Mouse (Mus musculus) gastrocnemius, adult 2 months (tissue): ENCODE results near the gene Abhd2. TPM values are rescaled to one million over a fixed set of nuclear protein-coding genes. Genes with fewer than 3 reads are reported as not detected.

Source experiments
- DNase-seq: peaks from one replicate; pipeline ENCODE4 v3.0.0; 2022
- H3K27ac ChIP-seq: fragments of 200-600 bp; 2 replicates; pipeline ENCODE4 v1.8.1; 2022; ENCODE audit warnings: mild to moderate bottlenecking
- H3K4me3 ChIP-seq: fragments of 200-600 bp; 2 replicates; pipeline ENCODE4 v1.8.1; 2022; ENCODE audit warnings: mild to moderate bottlenecking, moderate library complexity
- CTCF ChIP-seq: fragments of 200-600 bp; IDR thresholded peaks from 2 replicates; pipeline ENCODE4 v1.8.1; 2022; ENCODE audit warnings: antibody characterized with exemption, mild to moderate bottlenecking, moderate library complexity
- intact Hi-C: fragments of 180-260 bp; cut with DNase I; formaldehyde crosslinking; loops from one replicate; pipeline ENCODE4 v1.15.1; 2025
- total RNA-seq, 2 experiments: library from RNA; stranded (reverse); gene quantifications; 2 replicates each; pipeline ENCODE4 v1.2.3; 2021

Gene Abhd2
- total RNA-seq, 2 experiments from 2014 or later = 4.3 to 6.4 TPM

DNA sequence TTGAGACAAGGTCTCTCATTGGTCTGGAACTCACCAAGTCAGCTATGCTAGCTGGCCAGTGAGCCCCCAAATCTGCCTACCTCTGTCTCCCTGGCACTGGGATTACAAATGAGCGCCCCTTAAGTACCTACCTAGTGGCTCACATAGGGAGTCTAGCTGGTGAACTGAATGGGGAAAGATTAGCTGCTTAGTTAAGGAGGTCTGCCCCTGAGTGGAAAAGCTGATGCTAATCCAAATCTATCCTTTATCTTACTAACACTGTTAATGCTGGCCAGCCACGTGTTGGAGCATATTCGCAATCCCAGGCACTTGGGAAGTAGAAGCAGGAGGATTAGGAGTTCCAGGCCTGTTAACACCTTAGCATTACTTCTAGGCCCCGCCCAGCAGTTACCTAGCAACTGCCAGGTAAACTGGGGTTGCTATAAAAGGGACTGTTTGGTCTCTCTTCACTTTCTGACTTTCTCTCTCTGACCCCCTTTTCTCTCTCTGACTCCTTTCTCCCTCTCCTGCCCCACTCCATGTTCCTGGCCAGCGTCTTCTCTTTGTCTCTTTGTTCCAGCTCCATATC lies 117.2 kb downstream of the Abhd2 start:
- no peak for DNase-seq
- TF ChIP-seq CTCF = no peak
- intact Hi-C loops = loop anchor here (5.0 kb wide), 1 partner anchor 608 kb away; the partner anchor contains the start of genes Mrpl46 and Mrps11
- Histone ChIP-seq H3K4me3 (no peak overlapping the region), H3K27ac (no peak overlapping the region)

DNA sequence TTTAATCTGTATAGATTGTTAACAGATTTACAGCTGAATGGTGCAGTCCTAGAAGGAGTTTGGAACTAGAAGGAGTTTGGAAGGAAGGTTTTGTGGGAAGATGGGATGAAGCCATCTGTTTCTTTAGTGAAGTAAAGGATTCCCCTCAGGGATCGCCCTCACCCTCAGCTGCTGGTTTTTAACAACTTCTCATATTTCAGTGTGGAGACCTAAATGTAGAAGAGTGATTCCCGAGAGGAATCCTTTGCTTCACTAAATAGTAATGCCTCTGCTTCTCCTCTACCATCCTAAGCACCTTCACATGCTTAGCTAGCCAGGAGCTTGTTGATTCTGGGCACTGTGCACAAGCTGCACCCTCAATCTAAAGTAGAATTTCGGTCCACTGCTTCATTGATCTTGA lies 118.5 kb downstream of the Abhd2 start:
- H3K27ac ChIP-seq = peak overlapping the region; percentile 89
- intact Hi-C loops = loop anchor here (5.0 kb wide), 1 partner anchor 609 kb away; the partner anchor contains the start of genes Mrpl46 and Mrps11

DNA sequence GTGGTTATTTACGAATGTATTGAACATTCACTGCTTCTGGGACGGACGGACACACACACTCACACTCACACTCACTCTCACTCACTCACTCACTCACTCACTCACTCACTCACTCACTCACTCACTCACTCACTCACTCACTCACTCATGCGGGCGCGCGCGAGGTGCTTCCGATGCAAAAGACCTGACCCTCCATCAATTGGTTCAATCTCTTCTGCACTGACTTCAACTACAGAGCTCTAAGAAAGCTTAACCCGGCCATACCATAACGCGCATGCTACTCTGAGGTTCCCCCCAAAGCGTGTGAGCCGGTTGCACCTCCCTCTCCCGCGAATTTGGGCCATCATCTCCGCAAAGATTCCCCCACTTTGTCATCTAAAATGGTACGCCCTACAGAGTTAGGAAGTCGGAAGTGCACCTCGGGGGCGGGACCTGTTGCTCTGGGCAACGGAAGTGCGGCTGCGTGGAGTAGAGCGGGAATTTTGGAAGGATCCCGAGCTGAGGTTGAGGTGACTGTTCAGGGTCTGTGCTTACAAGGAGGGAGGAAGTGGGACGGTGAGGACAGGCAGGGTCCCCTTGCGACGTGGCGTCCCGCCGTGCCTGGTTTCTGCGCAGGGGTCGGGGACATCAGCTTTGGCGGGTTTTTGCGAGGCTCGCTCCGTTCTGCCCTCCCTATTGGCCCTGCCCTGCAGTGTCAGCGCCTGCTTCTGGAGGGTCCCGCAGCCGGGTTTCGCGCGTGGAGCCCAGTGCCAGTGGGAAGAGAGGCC lies 119.1 kb downstream of the Abhd2 start, which contains the start of gene Fanci:
Gene Fanci (plus strand): TSS at position 47 of the 767 bp plus-strand sequence.
- no peak for TF ChIP-seq CTCF
- H3K4me3 ChIP-seq = peak within 1 kb of the TSS; percentile 83
- intact Hi-C loops = loop anchor here (1.0 to 5.0 kb wide), 2 partner anchors 73 to 610 kb away; partner anchors contain the start of genes Mrpl46 and Mrps11
- H3K27ac ChIP-seq = peak within 1 kb of the TSS; percentile 89
- peak; percentile 96 for DNase-seq

More for the DNA sequence above, 118.5 kb downstream of the Abhd2 start:
- no peak for TF ChIP-seq CTCF
- H3K4me3 ChIP-seq = peak overlapping the region; percentile 83
- DNase-seq = no peak

DNA sequence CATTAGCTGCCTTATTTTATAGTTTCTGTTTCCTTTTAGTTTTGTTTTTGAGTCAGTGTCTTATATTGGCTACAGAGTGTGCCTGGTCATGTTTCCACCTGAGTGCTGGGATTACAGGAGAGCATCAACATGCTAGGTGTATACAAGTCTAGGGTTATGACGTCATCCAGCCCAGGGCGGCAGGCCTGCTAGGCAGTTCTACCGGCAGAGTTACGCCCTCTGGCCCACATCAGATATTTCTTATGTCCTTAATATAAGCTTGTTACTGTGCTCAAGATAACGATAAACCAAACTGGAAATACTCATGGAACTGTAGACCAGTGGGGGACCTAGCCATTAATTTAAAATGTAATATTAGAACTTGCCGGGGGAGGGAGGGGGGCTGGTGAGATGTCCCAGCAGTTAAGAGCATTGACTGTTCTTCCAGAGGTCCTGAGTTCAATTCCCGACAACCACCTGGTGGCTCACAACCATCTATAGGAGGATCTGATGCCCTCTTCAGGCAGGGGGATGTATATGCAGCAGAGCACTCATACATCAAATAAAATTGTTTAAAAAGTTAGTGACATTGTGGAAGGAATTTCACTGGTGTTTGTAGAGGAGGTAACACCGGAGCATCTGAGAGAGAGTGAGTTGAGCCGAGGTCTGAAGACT lies 120.0 kb downstream of the Abhd2 start:
- DNase-seq = no peak

DNA sequence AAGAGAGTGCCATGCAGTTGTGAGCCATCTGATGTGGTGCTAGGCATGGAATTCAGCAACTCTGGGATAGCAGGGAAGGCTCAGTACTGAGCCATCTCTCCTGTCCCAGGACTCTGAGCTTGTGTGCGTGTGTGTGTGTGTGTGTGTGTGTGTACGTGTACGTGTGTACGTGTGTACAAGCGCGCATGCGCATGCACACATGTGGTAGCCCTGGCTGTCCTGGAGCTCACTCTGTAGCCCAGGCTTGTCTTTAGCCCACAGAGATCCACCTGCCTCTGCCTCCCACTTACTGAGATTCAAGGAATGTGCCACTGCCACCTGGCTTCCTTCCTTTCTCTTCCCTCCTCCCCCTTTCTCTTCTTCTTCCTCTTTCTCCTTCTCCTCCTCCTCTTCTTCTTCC lies 120.9 kb downstream of the Abhd2 start:
- intact Hi-C loops = loop anchor here (5.0 kb wide), 1 partner anchor 612 kb away; the partner anchor contains the start of genes Mrpl46 and Mrps11
- Histone ChIP-seq H3K27ac (no peak overlapping the region), H3K4me3 (no peak overlapping the region)
- DNase-seq = no peak
- no peak for TF ChIP-seq CTCF

More for the DNA sequence above, 120.0 kb downstream of the Abhd2 start:
- peak; percentile 18; the same call in 1 of the 2 replicates for TF ChIP-seq CTCF
- peak overlapping the region; percentile 83 for H3K4me3 ChIP-seq
- no peak overlapping the region for H3K27ac ChIP-seq
- intact Hi-C loops = loop anchor here (1.0 to 5.0 kb wide), 2 partner anchors 72 to 611 kb away; partner anchors contain the start of genes Mrpl46 and Mrps11

DNA sequence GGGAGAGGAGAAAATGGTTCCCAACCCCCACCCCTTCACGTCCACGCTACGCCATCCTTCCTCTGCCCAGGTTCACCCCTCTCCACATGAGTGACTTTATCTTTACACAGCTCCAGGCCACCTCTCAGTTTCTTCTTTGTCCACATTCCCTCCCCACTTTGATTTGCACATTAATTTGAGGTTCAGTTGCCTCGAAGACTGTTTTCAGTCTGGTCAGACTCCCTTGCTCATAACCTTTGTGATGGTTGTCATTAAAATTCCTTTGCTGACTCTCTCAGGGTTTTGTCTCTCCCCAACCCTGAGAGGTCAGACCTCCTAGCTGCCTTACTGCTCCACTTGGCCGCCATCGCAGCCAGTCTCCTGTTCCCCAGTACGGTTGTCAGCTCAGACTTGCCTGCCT lies 121.7 kb downstream of the Abhd2 start:
- DNase-seq = no peak
- TF ChIP-seq CTCF = no peak
- intact Hi-C loops = loop anchor here (5.0 kb wide), 1 partner anchor 612 kb away; the partner anchor contains the start of genes Mrpl46 and Mrps11

DNA sequence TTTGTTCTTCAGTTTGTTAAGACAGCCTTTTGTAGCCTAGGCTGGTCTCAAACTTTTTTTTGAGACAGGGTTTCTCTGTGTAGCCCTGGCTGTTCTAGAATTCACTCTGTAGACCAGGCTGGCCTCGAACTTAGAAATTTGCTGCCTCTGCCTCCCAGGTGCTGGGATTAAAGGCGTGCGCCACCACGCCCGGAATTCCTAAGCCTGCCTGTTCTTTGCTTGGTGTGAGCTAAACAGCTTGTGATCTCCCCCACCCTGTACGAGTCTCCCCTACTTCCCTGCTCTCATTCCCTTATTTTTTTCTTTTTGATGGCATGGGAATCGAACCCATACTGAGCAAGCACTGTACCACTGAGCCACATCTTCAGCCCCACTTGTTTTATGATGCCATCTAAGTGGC lies 122.2 kb downstream of the Abhd2 start:
- DNase-seq = no peak
- Histone ChIP-seq H3K4me3 (no peak overlapping the region), H3K27ac (no peak overlapping the region)
- no peak for TF ChIP-seq CTCF
- intact Hi-C loops = no loop called here

More for the DNA sequence above, 121.7 kb downstream of the Abhd2 start:
- no peak overlapping the region for H3K4me3 ChIP-seq
- no peak overlapping the region for H3K27ac ChIP-seq

DNA sequence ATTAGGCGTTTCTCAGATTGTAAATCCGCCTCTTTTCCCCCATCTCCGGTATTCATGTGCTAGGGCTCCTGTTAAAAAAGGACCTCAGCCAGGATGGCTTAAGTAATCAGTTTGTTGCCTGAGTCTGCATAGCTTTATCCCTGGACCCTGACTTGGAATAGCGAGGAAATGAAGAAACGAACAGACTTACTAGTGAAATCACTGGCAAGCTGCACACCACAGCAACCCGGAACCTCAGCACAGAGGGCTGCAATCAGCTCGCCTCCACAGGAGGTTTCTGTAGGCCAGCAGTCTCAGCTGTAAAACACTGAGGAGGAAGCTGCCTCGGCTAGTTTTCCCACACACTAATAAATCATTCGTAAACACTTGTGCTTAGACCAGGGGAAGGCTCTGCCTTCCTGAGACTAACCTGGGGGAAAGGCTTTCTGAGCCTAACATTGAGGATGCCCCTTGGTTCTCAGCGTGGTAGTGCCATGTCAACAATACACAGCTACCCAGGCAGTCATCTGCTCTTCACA lies 124.5 kb downstream of the Abhd2 start:
- no peak for DNase-seq
- Histone ChIP-seq H3K27ac (no peak overlapping the region), H3K4me3 (no peak overlapping the region)
- intact Hi-C loops = no loop called here
- TF ChIP-seq CTCF = no peak

DNA sequence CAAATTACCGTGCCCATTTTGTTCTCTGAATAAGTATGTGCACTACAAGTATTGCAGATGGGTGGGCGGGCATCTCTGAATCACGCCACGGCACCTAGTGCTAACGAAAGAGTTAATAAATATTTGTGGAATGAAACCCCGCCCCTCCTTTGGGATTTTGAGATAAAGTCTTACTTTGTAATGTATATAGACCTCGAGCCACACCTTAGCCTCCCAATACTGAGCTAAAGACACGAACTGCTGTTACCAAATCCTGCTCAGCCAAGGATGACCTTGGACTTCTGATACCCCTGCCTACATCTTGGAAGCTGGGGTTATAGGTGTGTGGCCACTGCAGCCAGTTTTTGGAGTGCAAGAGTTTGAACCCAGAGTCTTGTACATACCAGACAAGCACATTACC lies 125.4 kb downstream of the Abhd2 start:
- no peak overlapping the region for H3K27ac ChIP-seq
- intact Hi-C loops = no loop called here
- TF ChIP-seq CTCF = no peak
- DNase-seq = no peak
- H3K4me3 ChIP-seq = no peak overlapping the region

DNA sequence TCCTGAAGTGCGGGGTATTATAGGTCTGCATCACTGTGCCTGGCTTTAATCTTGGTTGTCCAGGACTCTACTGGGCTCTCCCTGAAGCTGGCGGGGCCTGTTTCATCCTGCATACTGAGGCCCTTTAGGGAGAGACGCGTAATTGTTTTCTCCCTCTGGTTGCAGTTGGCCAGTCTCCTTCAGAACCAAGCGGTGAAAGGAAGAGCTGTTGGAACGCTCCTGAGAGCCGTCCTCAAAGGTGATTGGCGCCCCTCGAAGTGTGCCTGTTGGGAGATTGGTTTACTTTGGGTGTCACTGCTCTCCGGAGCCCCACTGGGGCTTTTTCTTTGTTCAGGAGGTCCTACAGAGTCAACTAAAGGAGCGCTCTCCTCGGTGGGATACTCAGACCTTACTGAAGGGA lies 126.0 kb downstream of the Abhd2 start:
- no peak for TF ChIP-seq CTCF
- no peak for DNase-seq
- intact Hi-C loops = no loop called here
- Histone ChIP-seq H3K4me3 (no peak overlapping the region), H3K27ac (no peak overlapping the region)

DNA sequence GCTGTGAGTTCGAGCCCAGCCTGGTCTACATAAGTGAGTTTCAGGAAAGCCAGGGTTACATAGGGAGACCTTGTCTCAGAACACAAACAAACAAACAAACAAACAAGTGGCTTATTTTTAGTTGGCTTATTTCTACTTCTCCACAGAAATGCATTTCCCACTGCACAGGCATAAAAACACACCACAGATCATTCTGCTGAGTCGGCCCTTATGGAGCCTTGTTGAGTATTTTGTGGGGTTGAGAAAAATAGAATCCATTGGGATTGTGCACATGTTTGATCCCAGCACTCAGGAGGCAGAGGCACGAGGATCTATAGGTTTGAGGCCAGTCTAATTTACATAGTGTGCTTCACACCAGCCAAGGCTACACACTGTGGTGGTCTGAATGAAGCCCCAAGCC lies 127.3 kb downstream of the Abhd2 start:
- TF ChIP-seq CTCF = no peak
- Histone ChIP-seq H3K27ac (no peak overlapping the region), H3K4me3 (no peak overlapping the region)
- DNase-seq = no peak
- intact Hi-C loops = no loop called here
